Mouse (Mus musculus) olfactory bulb, adult 2 months (tissue): ENCODE data around the gene Kcna1. TPM values are rescaled to one million over a fixed set of nuclear protein-coding genes. Genes with fewer than 3 reads are reported as not detected.

Experiments
- H3K27ac ChIP-seq: fragments of 200-500 bp; 2 replicates; pipeline ENCODE4 v1.5.1; 2012; ENCODE audit warnings: low read depth, low read length; ENCODE audit not compliant: insufficient read depth
- H3K4me1 ChIP-seq: fragments of 200-500 bp; 2 replicates; pipeline ENCODE4 v1.6.1; 2012; ENCODE audit warnings: low read length; ENCODE audit not compliant: control insufficient read depth, insufficient read depth
- H3K4me3 ChIP-seq: fragments of 200-500 bp; 2 replicates; pipeline ENCODE4 v1.5.1; 2012; ENCODE audit warnings: mild to moderate bottlenecking, low read depth, low read length, moderate library complexity; ENCODE audit not compliant: insufficient read depth
- CTCF ChIP-seq: fragments of 200-500 bp; IDR thresholded peaks from 2 replicates; pipeline ENCODE4 v1.5.1; 2012; ENCODE audit warnings: low read depth, mild to moderate bottlenecking, low read length, moderate library complexity; ENCODE audit not compliant: insufficient read depth
- POLR2A ChIP-seq: fragments of 200-500 bp; IDR thresholded peaks from 2 replicates; pipeline ENCODE4 v1.6.1; 2012; ENCODE audit warnings: mild to moderate bottlenecking, low read depth, low read length, moderate library complexity; ENCODE audit not compliant: insufficient read depth
- WGBS: fragments of 180-500 bp; shearing (Covaris S2); methylation state at CpG from one replicate; pipeline ENCODE4 v1.1.7; 2018; 5-methylcytosine and 5-hydroxymethylcytosine counted together
- polyA plus RNA-seq: library from polyadenylated mRNA; stranded (reverse); fragments of >200 nt; gene quantifications from 2 replicates; pipeline ENCODE4 v1.2.4, GENCODE M21; 2012; ENCODE audit warnings: low replicate concordance; ENCODE audit not compliant: missing spikeins, insufficient read depth, insufficient read length

Gene Kcna1
- polyA plus RNA-seq, 1 experiment, result not detected

GRCm38 (mm10) chr6:126609193-126609947 is 36.8 kb downstream of the Kcna1 start:
- Histone ChIP-seq H3K4me3 (no peak overlapping the region), H3K4me1 (peaks cover 20% of the 10 kb centered on the region), H3K27ac (no peak overlapping the region)
- 61% methylated on average over 17 of the region's 17 CpGs for WGBS
- TF ChIP-seq CTCF (no peak), POLR2A (no peak)

GRCm38 (mm10) chr6:126601843-126602326 is 44.3 kb downstream of the Kcna1 start:
- 88% methylated on average over 13 of the region's 13 CpGs for WGBS

GRCm38 (mm10) chr6:126599201-126599995 is 46.8 kb downstream of the Kcna1 start:
- no peak for TF ChIP-seq POLR2A
- Histone ChIP-seq H3K4me1 (peaks cover 25% of the 10 kb centered on the region), H3K27ac (no peak overlapping the region), H3K4me3 (no peak overlapping the region)
- 90% methylated on average over 3 of the region's 3 CpGs for WGBS

More at GRCm38 (mm10) chr6:126601843-126602326, 44.3 kb downstream of the Kcna1 start:
- Histone ChIP-seq H3K27ac (no peak overlapping the region), H3K4me3 (no peak overlapping the region), H3K4me1 (peaks cover 8% of the 10 kb centered on the region)
- TF ChIP-seq POLR2A (no peak), CTCF (no peak)

GRCm38 (mm10) chr6:126597741-126598140 is 48.4 kb downstream of the Kcna1 start:
- H3K27ac ChIP-seq, result no peak overlapping the region
- 92% methylated on average over 4 of the region's 4 CpGs for WGBS
- H3K4me3 ChIP-seq, result no peak overlapping the region
- H3K4me1 ChIP-seq, result peaks cover 25% of the 10 kb centered on the region
- TF ChIP-seq CTCF (no peak), POLR2A (no peak)

GRCm38 (mm10) chr6:126595805-126596629 is 50.2 kb downstream of the Kcna1 start:
- H3K27ac ChIP-seq, result peak overlapping the region; percentile 49
- H3K4me1 ChIP-seq, result peaks cover 27% of the 10 kb centered on the region
- TF ChIP-seq POLR2A (no peak), CTCF (no peak)
- no peak overlapping the region for H3K4me3 ChIP-seq
- WGBS, result 38% methylated on average over 18 of the region's 18 CpGs

- Histone ChIP-seq H3K27ac (no peak overlapping the region), H3K4me3 (no peak overlapping the region), H3K4me1 (peaks cover 27% of the 10 kb centered on the region)
- TF ChIP-seq CTCF (no peak), POLR2A (no peak)
- 42% methylated on average over 5 of the region's 5 CpGs for WGBS
These were observed 51.1 kb downstream of the Kcna1 start for GRCm38 (mm10) chr6:126595130-126595529.

- 78% methylated on average over 8 of the region's 8 CpGs for whole genome bisulfite sequencing
- Histone ChIP-seq H3K4me3 (no peak overlapping the region), H3K4me1 (peaks cover 21% of the 10 kb centered on the region), H3K27ac (no peak overlapping the region)
- no peak for TF ChIP-seq CTCF
- TF ChIP-seq POLR2A, result no peak
These were observed 51.8 kb downstream of the Kcna1 start for GRCm38 (mm10) chr6:126594365-126594764.

- peaks cover 24% of the 10 kb centered on the region for H3K4me1 ChIP-seq
These were observed 52.8 kb downstream of the Kcna1 start for GRCm38 (mm10) chr6:126593336-126593735.

More at GRCm38 (mm10) chr6:126593336-126593735, 52.8 kb downstream of the Kcna1 start:
- no peak for TF ChIP-seq CTCF
- no peak for TF ChIP-seq POLR2A
- no peak overlapping the region for H3K27ac ChIP-seq
- WGBS, result 89% methylated on average over 4 of the region's 4 CpGs
- H3K4me3 ChIP-seq, result no peak overlapping the region

Other genes starting within 250 kb of the Kcna1 start
- not detected in 2 replicates for gene Kcna5, start 111.0 kb downstream of the Kcna1 start, polyA plus RNA-seq
- gene Kcna6, start 94.3 kb upstream of the Kcna1 start, polyA plus RNA-seq, result not detected in 2 replicates
- gene Ndufa9, start 202.8 kb upstream of the Kcna1 start, polyA plus RNA-seq, result not detected in 2 replicates
- not detected in 2 replicates for gene Akap3, start 206.7 kb upstream of the Kcna1 start, polyA plus RNA-seq